Mouse (Mus musculus) cerebellum, adult 18-20 months (tissue): ENCODE measurements at regions not wholly inside any gene's neighbourhood (a gene's known extent, or its start where the extent isn't known, plus 50 kb on each side); places are given as distances from the start of the nearest gene placed in this dataset.
"Not testable (repeated sequence)": the region's sequence is repeated elsewhere in the genome, so short reads cannot be mapped to it uniquely, and the experiment has no call there.

Experiments
- DNase-seq, 2 experiments: peaks; one replicate each; pipeline ENCODE4 v3.0.0; 2021

DNA sequence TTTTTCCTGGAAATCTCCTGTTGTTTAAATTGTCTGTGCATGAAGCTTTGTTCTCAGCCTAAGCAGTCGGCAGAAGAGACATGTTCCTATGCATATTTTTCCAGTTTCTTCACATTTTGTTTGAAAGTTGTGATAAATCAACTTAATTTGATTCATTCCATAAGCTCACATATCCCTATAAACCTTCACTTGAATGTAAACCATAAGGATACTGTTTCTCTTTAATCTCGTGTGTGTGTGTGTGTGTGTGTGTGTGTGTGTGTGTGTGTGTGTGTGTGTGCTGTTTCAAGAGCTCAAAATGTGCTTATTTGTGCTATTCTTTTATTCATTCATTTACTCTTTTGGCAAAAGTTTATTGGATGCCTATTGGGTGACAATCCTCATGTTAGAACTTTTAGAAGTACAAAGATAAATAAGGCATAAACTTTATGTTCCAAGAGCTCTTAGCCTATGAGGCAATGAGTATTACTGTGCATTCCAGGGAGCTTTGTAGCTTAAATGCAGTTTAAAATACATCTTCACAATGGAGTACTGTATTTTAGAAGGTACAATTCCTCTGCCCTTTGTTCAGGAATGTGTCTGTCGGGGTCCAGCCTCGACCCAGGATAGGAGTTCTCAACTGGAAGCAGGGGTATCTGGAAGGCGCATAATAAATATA is 229.4 kb upstream of the Dcbld2 start:
- no peak for DNase-seq

DNA sequence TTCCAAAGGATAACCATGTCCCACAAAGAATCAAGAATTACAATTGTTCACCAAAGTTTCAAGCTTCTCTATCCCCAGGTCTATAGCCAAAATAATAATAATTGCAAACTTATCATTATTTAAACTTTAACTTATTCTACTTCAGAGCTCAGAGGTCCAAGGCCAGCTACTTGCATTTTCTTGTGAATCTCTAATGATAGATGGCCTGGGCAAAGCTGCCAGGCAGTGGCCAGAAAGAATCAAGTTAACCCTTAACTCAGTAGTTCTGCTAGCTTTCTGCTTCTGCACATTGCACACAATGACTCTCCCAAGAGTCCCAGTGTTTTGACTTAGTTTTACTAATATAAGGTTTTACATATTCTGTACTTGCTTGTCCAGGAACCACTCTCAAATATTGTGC is 228.3 kb upstream of the Dcbld2 start:
- not testable (repeated sequence) for DNase-seq

DNA sequence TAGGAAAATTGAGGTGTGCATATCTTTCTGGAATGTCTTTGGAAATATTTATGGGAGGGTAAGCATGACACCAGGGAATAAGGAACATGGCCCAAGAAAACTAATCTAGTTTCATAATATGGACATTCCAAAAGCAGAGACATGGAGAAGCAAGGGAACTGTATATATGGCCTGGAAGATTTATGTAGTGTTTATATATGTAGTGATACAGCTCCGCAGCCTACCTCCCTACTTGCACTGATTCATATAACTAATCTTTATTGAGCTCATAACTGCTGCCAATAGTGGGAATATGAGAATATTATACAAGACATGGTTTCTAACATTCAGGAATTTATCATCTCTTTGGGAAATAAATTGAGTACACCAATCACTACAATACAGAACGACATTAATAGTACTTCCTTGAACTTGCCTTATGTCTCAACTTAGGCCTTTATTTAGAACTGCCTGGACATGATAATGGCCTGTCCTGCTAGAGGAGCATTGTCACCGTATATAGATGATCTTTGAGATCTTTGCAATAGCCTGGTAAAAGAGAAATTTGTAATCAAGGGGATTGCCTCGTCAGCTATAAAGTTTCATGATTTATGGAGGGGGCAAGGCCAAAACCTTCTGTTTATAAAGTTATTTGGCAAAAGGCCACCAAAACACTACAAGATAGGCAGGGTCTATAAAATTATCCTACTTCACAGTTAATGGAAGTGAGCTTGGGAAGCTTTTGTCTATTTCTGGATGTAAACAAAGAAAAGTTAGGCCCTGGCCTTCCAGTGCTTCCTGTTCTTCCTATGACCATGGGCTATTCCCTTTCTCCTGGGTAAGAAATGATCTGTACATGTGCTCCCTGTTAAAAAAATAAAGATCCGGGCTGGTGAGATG is 213.4 kb upstream of the Dcbld2 start:
- no peak for DNase-seq

DNA sequence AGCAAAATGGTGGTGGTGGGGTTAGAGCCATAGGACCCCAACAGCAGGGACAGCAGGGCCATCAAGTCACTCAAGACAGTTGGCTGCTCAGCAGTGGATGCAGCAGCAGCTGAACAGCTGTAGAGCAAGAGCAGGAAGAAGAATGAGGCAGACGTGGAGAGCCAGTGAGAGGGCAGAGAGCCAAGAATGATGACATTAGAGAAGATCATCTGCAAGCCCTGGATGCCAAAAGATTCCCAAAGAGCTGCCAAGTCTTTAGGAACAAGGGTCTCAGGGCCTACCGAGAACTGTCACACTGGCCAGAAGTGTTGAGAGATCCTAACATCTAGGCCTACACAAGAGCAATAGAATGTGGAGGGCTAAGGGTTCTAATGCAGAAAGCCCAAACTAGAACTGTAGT is 196.4 kb upstream of the Dcbld2 start:
- DNase-seq = no peak

DNA sequence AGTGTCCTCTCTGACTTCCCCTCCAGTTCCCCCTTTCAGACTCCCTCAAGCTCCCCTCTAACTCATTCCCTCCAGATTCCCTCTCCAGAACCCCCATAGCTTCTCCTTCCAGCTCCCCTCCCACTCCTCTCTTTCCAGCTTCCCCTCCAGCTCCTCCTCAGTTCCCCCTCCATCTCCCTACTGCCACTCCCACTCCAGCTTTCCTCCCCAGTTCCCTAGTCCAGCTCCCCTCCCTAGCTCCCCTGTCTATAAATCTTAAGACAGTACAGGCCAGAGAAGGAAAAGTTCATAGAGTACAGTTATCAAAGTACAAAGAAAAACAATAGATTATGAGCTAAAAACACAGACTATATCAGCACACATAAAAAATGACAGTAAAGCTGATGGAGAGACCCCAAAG is 173.6 kb upstream of the Dcbld2 start:
- DNase-seq = no peak

DNA sequence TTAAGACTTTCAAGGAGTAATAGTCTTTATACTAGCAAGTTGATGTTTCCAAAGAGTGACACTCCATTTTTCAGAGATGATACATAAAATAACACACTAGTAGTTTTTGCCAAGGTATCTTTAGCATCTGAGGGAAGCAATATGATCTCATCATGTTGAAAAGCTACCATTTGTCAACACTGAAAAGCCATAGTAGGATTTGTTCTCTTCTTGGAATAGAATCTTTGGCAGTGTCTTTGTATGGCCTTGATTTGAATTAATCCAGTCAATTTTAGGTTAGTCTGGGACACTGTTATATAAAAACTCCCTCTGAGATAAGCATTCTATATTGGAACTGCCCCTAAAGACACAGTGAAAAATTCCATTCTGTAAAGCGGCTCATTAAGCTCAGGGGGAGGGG is 171.4 kb upstream of the Dcbld2 start:
- no peak for DNase-seq

DNA sequence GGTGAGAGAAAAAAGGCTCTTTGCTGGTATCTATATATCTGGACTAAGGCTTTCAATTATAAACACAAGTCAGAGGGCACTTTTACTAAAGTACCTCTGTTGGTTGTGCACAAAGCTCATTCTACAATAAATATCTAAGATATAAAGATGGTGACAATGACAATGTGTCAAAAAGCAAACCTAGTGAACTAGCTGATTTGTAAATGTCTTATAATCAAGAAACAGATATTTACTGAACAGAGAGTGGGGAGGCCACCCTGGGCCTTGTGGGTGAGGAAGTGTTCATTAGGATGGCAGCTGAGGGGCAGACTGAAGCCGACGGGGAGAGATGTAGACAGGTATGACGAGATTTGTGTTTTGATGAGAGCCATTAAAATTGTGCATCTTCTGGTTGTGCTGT is 132.0 kb upstream of the Dcbld2 start:
- no peak for DNase-seq

DNA sequence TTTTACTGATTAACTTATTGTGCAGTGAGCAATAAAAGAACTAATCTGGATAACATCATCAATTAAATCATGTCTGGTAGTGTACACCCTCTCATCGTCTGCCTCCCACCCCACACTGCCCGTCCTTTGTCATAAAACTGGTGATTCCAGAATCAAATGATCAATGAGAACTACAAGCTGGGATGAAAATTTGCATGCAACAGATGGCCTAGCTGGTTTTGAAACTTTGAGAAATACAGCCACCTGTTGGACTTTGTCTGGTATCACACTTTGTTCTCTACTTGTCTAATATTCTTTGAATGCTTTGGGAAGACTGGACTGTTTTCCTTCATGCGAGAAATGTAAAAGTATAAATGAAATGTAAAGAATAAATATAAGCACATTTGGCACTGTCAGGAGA is 126.8 kb upstream of the Dcbld2 start:
- no peak for DNase-seq

DNA sequence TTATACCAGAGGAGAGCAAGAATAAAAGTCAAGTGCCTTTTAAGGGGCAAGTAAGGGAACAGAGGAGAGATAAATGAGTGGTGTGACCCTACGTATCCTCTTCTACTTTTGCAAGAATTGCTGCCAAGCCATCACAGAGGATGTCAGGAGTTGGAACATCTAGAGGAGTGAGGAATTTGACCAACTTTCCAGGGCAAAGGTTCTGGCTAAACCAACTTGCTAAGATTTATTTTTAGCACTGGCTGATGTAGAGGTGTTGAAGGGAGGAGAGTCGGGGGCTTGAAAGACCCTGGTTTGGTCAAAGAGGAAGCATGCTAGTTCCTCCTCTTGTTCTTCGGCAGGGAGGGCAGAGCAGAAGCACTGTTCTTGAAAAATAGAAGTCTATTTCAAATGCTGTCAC is 113.8 kb upstream of the Dcbld2 start:
- DNase-seq = no peak

DNA sequence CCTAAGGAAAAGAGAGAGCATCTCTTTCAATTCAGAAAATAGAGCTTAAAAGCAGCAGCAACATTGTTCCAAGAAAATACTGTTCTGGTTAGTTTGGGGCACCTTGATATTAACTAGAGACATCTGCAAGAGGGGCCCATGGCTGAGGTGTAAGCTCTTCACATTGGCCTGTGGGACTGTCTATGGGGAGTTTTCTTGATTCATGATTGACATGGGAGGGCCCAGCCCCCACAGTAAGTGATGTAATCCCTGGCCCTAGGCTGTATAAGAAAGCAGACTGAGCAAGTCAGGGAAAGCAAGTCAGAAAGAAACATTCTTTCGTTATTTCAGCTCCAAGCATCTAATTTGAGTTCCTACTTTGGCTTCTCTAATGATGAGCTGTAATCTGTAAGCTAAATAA is 113.1 kb upstream of the Dcbld2 start:
- no peak for DNase-seq

DNA sequence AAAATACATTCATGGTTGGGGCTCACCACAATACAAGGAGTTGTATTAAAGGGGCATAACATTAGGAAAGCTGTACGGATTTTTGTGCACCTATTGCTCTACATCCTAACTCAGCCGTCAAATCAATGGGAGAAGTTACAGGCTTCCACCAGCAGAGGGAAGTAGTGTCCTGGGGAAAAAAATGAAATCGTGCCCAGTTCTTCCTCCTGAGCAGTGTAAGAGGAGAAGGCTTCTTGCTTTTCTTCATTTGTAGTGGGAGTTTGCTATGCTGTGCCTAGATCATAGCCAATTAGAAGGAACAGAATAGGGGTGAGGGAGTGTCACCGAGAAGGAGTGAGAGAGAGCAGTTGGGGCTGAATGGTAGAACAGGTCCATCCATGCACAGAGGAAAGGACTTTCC is 108.7 kb upstream of the Dcbld2 start:
- DNase-seq = peak; percentile 15 to 35

DNA sequence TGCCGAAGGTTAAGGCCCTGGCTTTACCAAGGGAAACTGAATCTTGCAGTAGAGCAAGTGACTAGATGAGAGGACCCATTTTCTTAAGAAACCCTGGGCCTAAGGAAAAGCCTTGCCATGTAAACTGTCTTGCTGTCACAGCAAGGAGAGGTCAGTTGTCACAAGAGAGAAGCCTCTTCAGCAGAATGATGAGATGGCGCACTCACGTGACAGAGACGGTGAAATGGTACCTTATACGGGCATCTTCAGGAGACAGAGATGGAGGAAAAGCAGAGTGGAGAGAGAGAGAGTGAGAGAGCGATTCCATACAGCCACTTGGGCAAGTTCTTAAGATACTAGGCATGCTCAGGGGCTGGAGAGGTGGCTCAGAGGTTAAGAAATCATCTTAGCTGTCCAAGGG is 108.1 kb upstream of the Dcbld2 start:
- no peak for DNase-seq

DNA sequence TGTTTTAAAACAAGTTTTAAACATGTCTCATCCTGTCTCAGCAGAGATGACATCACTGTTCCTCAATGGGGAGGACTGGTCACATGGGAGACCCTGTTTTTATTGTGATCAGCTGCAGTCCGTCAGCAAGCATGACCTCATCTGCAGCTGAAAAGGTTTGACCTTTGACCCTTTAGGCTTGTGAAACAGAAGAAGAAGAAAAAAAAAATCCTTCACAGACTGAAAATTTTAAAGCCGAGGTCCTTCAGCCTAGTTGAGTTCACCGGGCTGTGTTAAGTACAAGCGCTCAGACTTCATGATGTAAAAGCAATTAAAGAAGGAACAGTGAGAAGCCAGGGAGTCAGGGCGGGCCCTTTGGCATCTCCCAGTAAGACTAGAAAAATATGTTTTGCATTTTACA is 104.7 kb upstream of the Dcbld2 start:
- no peak for DNase-seq

DNA sequence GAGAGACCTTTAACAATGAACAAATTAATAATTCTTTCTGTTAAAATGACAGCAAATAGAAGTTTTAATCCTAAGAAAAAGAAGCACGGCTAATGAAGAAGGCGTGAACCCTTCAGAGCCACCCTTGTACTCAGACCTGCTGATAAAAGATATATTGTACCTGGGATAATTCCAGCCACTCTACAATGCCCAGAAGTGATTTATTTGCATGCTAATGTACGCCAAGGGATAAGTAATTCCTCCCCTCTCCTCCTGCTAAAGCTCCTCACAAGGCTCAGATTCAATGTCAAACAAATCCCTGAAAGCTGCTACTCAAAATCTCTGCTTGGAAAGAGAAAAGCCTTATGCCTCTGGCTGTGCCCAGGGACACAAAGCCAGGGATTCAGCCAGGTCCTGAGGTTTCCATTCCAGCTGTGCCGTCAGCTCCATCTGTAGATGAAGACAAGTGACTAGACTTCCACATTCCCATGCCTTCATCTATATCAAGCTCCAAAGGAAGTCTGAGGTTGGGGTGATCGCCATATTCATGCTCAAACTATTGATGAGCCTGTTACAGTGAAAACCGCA is 91.3 kb upstream of the Dcbld2 start:
- no peak for DNase-seq

DNA sequence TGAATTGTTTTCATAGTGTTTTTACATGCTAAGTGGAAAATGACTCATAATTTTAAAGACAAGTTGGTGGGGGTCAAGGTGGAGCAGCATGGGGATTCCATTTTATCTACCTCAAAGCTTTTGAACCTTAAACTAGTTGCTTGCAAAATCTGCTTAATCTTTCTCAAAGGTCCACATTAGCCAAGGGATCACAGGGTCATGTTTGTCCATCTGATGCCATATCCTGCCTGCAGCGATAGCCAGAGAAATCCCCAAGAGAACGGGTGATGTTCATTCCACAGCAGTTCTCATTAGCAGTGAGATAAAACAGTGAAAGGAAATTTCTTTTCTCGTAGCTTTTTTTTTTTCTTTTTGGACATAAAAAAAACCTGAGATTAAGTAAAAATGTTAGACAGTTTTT is 77.2 kb upstream of the Dcbld2 start:
- DNase-seq = no peak

DNA sequence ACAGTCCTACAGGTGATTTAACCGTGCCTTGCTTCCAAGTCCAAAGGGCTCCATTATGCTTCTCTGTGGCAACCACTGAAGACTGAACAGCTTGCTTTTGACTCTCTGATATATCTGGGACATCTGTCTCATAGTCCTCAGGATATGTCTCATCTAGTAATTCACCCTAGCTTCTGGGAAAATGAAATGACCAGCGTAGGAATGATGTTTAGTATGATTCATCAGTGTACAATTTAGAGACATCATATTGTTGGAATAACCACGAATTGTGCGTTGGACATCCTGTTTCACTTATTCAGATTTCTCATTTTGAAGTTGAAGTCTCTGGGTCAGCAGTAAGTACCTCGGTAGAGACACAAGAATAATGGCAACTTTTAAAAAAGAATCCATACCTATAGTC is 64.3 kb upstream of the Dcbld2 start:
- DNase-seq = no peak

DNA sequence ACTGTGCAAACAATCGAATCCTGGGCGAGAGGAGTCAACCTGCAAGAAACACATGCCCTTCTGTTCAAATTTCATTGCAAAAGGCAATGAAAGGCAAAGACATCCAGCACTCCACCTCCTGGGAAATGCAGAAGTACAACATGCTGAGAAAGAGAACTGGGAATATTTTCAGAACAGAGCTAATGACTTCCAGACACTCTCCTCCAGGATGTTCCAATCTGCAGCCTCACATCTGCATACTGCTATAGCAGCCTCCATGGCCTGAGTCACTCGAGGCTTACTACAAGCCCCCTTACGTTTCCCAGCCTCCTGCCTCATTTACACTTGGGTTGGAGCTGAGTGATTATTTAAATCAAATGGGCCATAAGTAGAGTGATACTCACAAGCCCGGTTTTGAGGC is 58.9 kb upstream of the Dcbld2 start:
- no peak for DNase-seq

DNA sequence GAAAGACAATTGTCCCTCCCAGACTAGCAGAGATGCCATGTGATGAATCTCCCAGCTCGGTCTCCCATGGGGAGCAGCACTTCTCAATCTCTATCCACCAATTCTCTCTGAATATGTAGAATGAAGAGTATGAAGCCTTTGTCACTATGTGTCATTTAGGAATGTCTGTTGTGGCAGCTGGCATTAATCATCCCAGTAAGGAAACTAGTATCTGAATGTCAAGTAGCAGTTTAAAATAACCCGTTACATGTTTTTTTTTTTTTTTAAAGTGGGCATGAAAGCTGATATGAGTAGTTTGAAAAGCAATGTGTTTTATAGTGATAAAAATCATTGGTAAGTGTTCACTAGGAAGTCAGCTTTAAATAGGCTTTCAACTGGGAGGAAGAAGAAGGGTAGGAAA is 58.4 kb upstream of the Dcbld2 start:
- DNase-seq = no peak

DNA sequence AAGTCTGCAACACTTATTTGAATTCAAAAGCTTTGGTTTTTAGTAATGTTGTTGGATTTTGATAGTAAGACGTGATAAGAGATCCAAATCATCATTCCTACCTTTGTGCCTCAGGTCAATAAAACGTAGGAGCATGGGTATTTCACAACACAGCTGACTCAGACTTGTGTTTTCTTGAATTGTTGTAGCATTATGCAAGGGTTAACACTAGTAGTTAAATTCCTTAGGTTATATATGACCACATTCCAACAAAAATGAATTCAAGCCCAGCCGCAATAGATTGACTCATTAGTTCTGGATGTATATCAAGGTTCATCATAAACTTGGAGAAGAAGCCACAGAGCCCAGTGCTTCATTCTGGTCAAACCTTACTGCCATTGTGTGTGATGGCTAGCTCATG is 56.1 kb upstream of the Dcbld2 start:
- no peak for DNase-seq

DNA sequence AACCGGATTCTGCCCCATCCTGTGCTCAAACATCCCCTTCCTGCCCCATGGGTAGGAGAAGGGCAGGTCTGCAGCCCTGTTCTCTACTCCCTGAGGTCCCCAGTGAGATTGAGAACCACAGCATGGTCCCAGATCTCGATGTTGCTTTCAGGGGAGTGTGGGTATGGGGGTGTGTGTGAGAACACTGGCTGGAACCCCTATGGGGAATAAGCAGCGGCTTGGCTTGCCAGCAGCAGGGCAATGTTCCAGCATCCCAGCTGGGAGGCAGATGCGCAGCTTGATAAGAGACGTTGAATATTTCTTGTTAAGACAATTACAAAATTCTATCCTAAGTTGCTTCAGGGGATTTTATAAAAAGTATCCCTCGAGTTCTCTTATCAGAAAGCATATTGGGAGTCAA is 53.7 kb upstream of the Dcbld2 start:
- DNase-seq = no peak
